In genomic region chr5:124034471-124034870, GRCm38 (mm10) we compare ENCODE assay signal across 20 mouse cellular contexts. TPM values are rescaled to one million over a fixed set of nuclear protein-coding genes. Genes with fewer than 3 reads are reported as not detected.
DNase-seq lines count a peak whose midpoint lies in the region; ATAC-seq lines count a peak whose summit lies in the region.
"Had no signal": no experiment of that assay in that cellular context is flagged by ENCODE, and none has a peak within 500 bp of the region (broad histone marks: within the 10 kb centered on the region; RNA-seq: fewer than 3 reads in every experiment).

No protein-coding gene starts in this region.

- ATAC-seq in CD4-positive, CD25-positive, alpha-beta regulatory T cell, adult 4 months: peak; percentile 68
- peak; percentile 66 for ATAC-seq in activated CD4-positive, CD25-positive, alpha-beta regulatory T cell, adult 4 months
- ATAC-seq: forebrain, embryonic 13.5 days; hindbrain, embryonic 16.5 days; liver, embryonic 12.5 days; midbrain, embryonic 16.5 days had no signal

- DNase-seq in thymus, adult 18-20 months: peak; percentile 48 to 77
- DNase-seq in thymus, postnatal 4 days: peak; percentile 69
- no peak for DNase-seq in adrenal gland, postnatal 25 days
- no peak for DNase-seq in urinary bladder, adult 18-20 months (ENCODE audit: low spot score in 2 of 2)
- no peak for DNase-seq in spleen, postnatal 14 days (ENCODE audit: low spot score in 2 of 2)
- DNase-seq: adrenal gland, adult 2 months; cerebellum, adult 8-10 months; gastrocnemius, postnatal 10 days; heart, adult 18-20 months; heart, postnatal 36 days; kidney, adult 18-20 months; kidney, postnatal 36 days; layer of hippocampus, adult 9-11 months; lung, adult 2 months had no signal

RNA-seq across cellular contexts. Expression of gene Vps37b, which starts 2.4 kb away (rescaled TPM):
- 10 to 100 TPM; 17.8 to 22.1 TPM for polyA plus RNA-seq in CD4-positive, CD25-positive, alpha-beta regulatory T cell, adult 4 months (2017; shearing (Covaris generic))
- 10 to 100 TPM; 17.6 to 22.8 TPM for polyA plus RNA-seq in activated CD4-positive, CD25-positive, alpha-beta regulatory T cell, adult 4 months (2017; shearing (Covaris generic))
- total RNA-seq in adrenal gland, postnatal 25 days (2021): 75.2 and 101 TPM in 2 replicates

Comparison
In these comparisons a context has a peak if more than half of its experiments do, and no peak if none do; other contexts are left out.
1. DNase-seq: peak in thymus, adult 18-20 months (2 of 2) and thymus, postnatal 4 days (single experiment); none in adrenal gland, postnatal 25 days (single experiment), urinary bladder, adult 18-20 months (0 of 2) and spleen, postnatal 14 days (0 of 2).